Mouse (Mus musculus): ENCODE data around the gene Tesk2. TPM values are rescaled to one million over a fixed set of nuclear protein-coding genes. Genes with fewer than 3 reads are reported as not detected.
A peak's percentile ranks its signal among the peaks of the same experiment; 100 is the strongest.
"Not testable (repeated sequence)": the region's sequence is repeated elsewhere in the genome, so short reads cannot be mapped to it uniquely, and the experiment has no call there.

Tesk2 gene
- total RNA-seq, 1 experiment from 2014 or later: 5.9 TPM

GRCm38 (mm10) chr4:116824541-116825004 is 103.8 kb downstream of the Tesk2 start:
- no peak; the same call in 1 of the 2 replicates for ATAC-seq (replicated peaks; ENCODE audit: insufficient number of reproducible peaks, low FRiP score, low TSS enrichment, poor library complexity, severe bottlenecking)

- ATAC-seq (replicated peaks; ENCODE audit: insufficient number of reproducible peaks, low FRiP score, low TSS enrichment, poor library complexity, severe bottlenecking): peak; percentile 77; the same call in 1 of the 2 replicates
Observed at GRCm38 (mm10) chr4:116827819-116828218, 107.1 kb downstream of the Tesk2 start.

GRCm38 (mm10) chr4:116829364-116830069 is 108.8 kb downstream of the Tesk2 start:
- no peak for ATAC-seq (replicated peaks; ENCODE audit: insufficient number of reproducible peaks, low FRiP score, low TSS enrichment, poor library complexity, severe bottlenecking)

GRCm38 (mm10) chr4:116830070-116830368 is 109.3 kb downstream of the Tesk2 start:
- ATAC-seq (replicated peaks; ENCODE audit: insufficient number of reproducible peaks, low FRiP score, low TSS enrichment, poor library complexity, severe bottlenecking): no peak

- ATAC-seq (replicated peaks; ENCODE audit: insufficient number of reproducible peaks, low FRiP score, low TSS enrichment, poor library complexity, severe bottlenecking): no peak
Observed at GRCm38 (mm10) chr4:116838999-116839398, 118.3 kb downstream of the Tesk2 start.

GRCm38 (mm10) chr4:116840096-116840495 is 119.3 kb downstream of the Tesk2 start:
- ATAC-seq (replicated peaks; ENCODE audit: insufficient number of reproducible peaks, low FRiP score, low TSS enrichment, poor library complexity, severe bottlenecking): not testable (repeated sequence)

- ATAC-seq (replicated peaks; ENCODE audit: insufficient number of reproducible peaks, low FRiP score, low TSS enrichment, poor library complexity, severe bottlenecking): no peak
Observed at GRCm38 (mm10) chr4:116840841-116841240, 120.1 kb downstream of the Tesk2 start.

GRCm38 (mm10) chr4:116844324-116844723 is 123.6 kb downstream of the Tesk2 start:
- no peak for ATAC-seq (replicated peaks; ENCODE audit: insufficient number of reproducible peaks, low FRiP score, low TSS enrichment, poor library complexity, severe bottlenecking)

- ATAC-seq (replicated peaks; ENCODE audit: insufficient number of reproducible peaks, low FRiP score, low TSS enrichment, poor library complexity, severe bottlenecking): no peak
Observed at GRCm38 (mm10) chr4:116849901-116850300, 129.2 kb downstream of the Tesk2 start.

- no peak for ATAC-seq (replicated peaks; ENCODE audit: insufficient number of reproducible peaks, low FRiP score, low TSS enrichment, poor library complexity, severe bottlenecking)
Observed at GRCm38 (mm10) chr4:116854286-116854685, 133.5 kb downstream of the Tesk2 start.

Other genes with a start within 250 kb of the Tesk2 start
- gene Ipp, start 213.4 kb upstream of the Tesk2 start, total RNA-seq (2017): 5.8 to 13.2 TPM (median 10.0 TPM) in 3 replicates
- gene Tmem69, start 165.0 kb upstream of the Tesk2 start, total RNA-seq (2017): 3.7 to 7.1 TPM (median 5.7 TPM) in 3 replicates
- 102 to 158 TPM (median 148 TPM) in 3 replicates for gene Gpbp1l1, start 163.3 kb upstream of the Tesk2 start, total RNA-seq (2017)
- gene Ccdc17, start 124.3 kb upstream of the Tesk2 start, total RNA-seq (2017): 4.8 to 9.3 TPM (median 5.5 TPM) in 3 replicates
- 146 to 159 TPM (median 150 TPM) in 3 replicates for gene Nasp, start 93.0 kb upstream of the Tesk2 start, total RNA-seq (2017)
- gene Akr1a1, start 69.3 kb upstream of the Tesk2 start, total RNA-seq (2017): 380 to 470 TPM (median 418 TPM) in 3 replicates
- gene Prdx1, start 35.4 kb upstream of the Tesk2 start, total RNA-seq (2017): 173 to 407 TPM (median 323 TPM) in 3 replicates
- gene Mmachc, start 12.5 kb upstream of the Tesk2 start, total RNA-seq (2017): 1.6 to 3.3 TPM (median 2.4 TPM) in 3 replicates
- 4.7 to 14.7 TPM (median 10.7 TPM) in 3 replicates for gene Ccdc163, start 12.4 kb upstream of the Tesk2 start, total RNA-seq (2017)
- 32.9 to 53.5 TPM (median 37.8 TPM) in 3 replicates for gene Toe1, start 86.7 kb downstream of the Tesk2 start, total RNA-seq (2017)
- 3.2 to 8.0 TPM (median 4.5 TPM) in 3 replicates for gene Mutyh, start 86.8 kb downstream of the Tesk2 start, total RNA-seq (2017)
- not detected in 3 replicates for gene Hpdl, start 100.8 kb downstream of the Tesk2 start, total RNA-seq (2017)
- gene Zswim5, start 156.4 kb downstream of the Tesk2 start, total RNA-seq (2017): 0.10 to 0.19 TPM in 2 of 3 replicates, not detected in the other